Mouse (Mus musculus) CH12.LX (cell line): ENCODE results near the gene Irx5. TPM values are rescaled to one million over a fixed set of nuclear protein-coding genes. Genes with fewer than 3 reads are reported as not detected.

Source experiments
- DNase-seq: peaks from one replicate; pipeline ENCODE4 v3.0.0-alpha.2; 2013; ENCODE audit errors: extremely low read depth
- H3K27ac ChIP-seq: 2 replicates; pipeline ENCODE4 v1.5.1; 2012; ENCODE audit warnings: low read depth, mild to moderate bottlenecking, control low read depth, moderate library complexity; ENCODE audit not compliant: insufficient read depth
- H3K27me3 ChIP-seq: replicated peaks from 2 replicates; pipeline ENCODE3; 2012; ENCODE audit warnings: inconsistent platforms
- H3K36me3 ChIP-seq, 2 experiments: replicated peaks in 1 of 2; 2 replicates each; pipeline versions ENCODE3 to v1.6.1; 2012; ENCODE audit warnings: inconsistent platforms in 1 of 2, low read length in 1 of 2, mild to moderate bottlenecking in 1 of 2, mixed read lengths in 1 of 2, moderate library complexity in 1 of 2; ENCODE audit not compliant: control insufficient read depth in 1 of 2, insufficient read depth in 1 of 2
- H3K4me1 ChIP-seq, 2 experiments: 2 replicates each; pipeline ENCODE4 v1.6.1; 2012; ENCODE audit warnings: inconsistent platforms in 1 of 2, moderate library complexity in 1 of 2; ENCODE audit not compliant: insufficient read depth in 2 of 2, control insufficient read depth in 1 of 2
- H3K4me2 ChIP-seq: 2 replicates; pipeline ENCODE4 v1.6.1; 2012; ENCODE audit warnings: low read depth, mild to moderate bottlenecking, control low read depth; ENCODE audit not compliant: poor library complexity, insufficient read depth, severe bottlenecking
- H3K4me3 ChIP-seq, 3 experiments: fragments of 150-350 bp in 1 of 3; sonication (generic) in 1 of 3; replicated peaks in 1 of 3; 2 replicates each; pipeline versions ENCODE3 to v1.5.1; 2011 to 2012; ENCODE audit warnings: low read depth in 2 of 3, low read length in 2 of 3, mild to moderate bottlenecking in 2 of 3, moderate library complexity in 2 of 3, control low read depth in 1 of 3, improper control_type of control experiment in 1 of 3, inconsistent platforms in 1 of 3, mixed read lengths in 1 of 3; ENCODE audit not compliant: poor library complexity in 1 of 3
- H3K79me2 ChIP-seq: replicated peaks from 2 replicates; pipeline ENCODE4 v1.6.1; 2012; ENCODE audit warnings: mild to moderate bottlenecking, moderate library complexity; ENCODE audit not compliant: control insufficient read depth, poor library complexity, insufficient read depth, severe bottlenecking; ENCODE audit errors: extremely low read depth
- H3K9ac ChIP-seq: 2 replicates; pipeline ENCODE4 v1.6.1; 2012; ENCODE audit warnings: low read depth, mild to moderate bottlenecking, control low read depth, moderate library complexity; ENCODE audit not compliant: insufficient read depth
- H3K9me3 ChIP-seq: replicated peaks from 2 replicates; pipeline ENCODE3; 2012; ENCODE audit warnings: low read length, inconsistent platforms, mixed read lengths
- BHLHE40 ChIP-seq: IDR thresholded peaks from 2 replicates; pipeline ENCODE4 v1.6.1; 2011; ENCODE audit warnings: mild to moderate bottlenecking, low read depth, low read length, improper control_type of control experiment
- CHD1 ChIP-seq: IDR thresholded peaks from 2 replicates; pipeline ENCODE4 v1.6.1; 2012; ENCODE audit warnings: low read depth, low read length, improper control_type of control experiment, inconsistent platforms
- CTCF ChIP-seq, 2 experiments: IDR thresholded peaks in 1 of 2; conservative IDR thresholded peaks in 1 of 2; 2 replicates each; pipeline ENCODE4 v1.5.1; 2011 to 2012; ENCODE audit warnings: low read depth in 2 of 2, low read length in 2 of 2, improper control_type of control experiment in 1 of 2, inconsistent platforms in 1 of 2, mild to moderate bottlenecking in 1 of 2, moderate library complexity in 1 of 2
- E2F4 ChIP-seq: IDR thresholded peaks from 2 replicates; pipeline ENCODE4 v1.6.1; 2011; ENCODE audit warnings: low read depth, low read length, improper control_type of control experiment; ENCODE audit not compliant: insufficient replicate concordance
- ELF1 ChIP-seq: IDR thresholded peaks from 2 replicates; pipeline ENCODE4 v1.6.1; 2014; ENCODE audit warnings: low read depth, mild to moderate bottlenecking, inconsistent platforms, low read length, improper control_type of control experiment
- EP300 ChIP-seq: IDR thresholded peaks from 2 replicates; pipeline ENCODE4 v1.6.1; 2011; ENCODE audit warnings: low read length, improper control_type of control experiment
- ETS1 ChIP-seq: conservative IDR thresholded peaks from 2 replicates; pipeline ENCODE4 v1.6.1; 2012; ENCODE audit warnings: low read depth, mild to moderate bottlenecking, inconsistent platforms, low read length, improper control_type of control experiment, moderate library complexity
- GABPA ChIP-seq: IDR thresholded peaks from 2 replicates; pipeline ENCODE4 v1.6.1; 2012; ENCODE audit warnings: low read depth, low read length, improper control_type of control experiment, inconsistent platforms; ENCODE audit not compliant: insufficient replicate concordance
- MAX ChIP-seq: IDR thresholded peaks from 2 replicates; pipeline ENCODE4 v1.6.1; 2011; ENCODE audit warnings: low read length, improper control_type of control experiment
- MAZ ChIP-seq: IDR thresholded peaks from 2 replicates; pipeline ENCODE4 v1.6.1; 2012; ENCODE audit warnings: low read depth, mild to moderate bottlenecking, inconsistent platforms, low read length, improper control_type of control experiment, moderate library complexity
- NELFE ChIP-seq: IDR thresholded peaks from 2 replicates; pipeline ENCODE4 v1.6.1; 2011; ENCODE audit warnings: low read depth, low read length, improper control_type of control experiment
- PAX5 ChIP-seq: IDR thresholded peaks from 2 replicates; pipeline ENCODE4 v1.6.1; 2012; ENCODE audit warnings: low read length, inconsistent platforms, mixed read lengths
- POLR2A ChIP-seq: IDR thresholded peaks from 2 replicates; pipeline ENCODE4 v1.6.1; 2011; ENCODE audit warnings: low read depth, mild to moderate bottlenecking, improper control_type of control experiment, low read length
- UBTF ChIP-seq: IDR thresholded peaks from 2 replicates; pipeline ENCODE4 v1.6.1; 2012; ENCODE audit warnings: low read depth, mild to moderate bottlenecking, inconsistent platforms, low read length, improper control_type of control experiment, moderate library complexity
- ZKSCAN1 ChIP-seq: IDR thresholded peaks from 2 replicates; pipeline ENCODE4 v1.6.1; 2012; ENCODE audit warnings: low read depth, inconsistent platforms, low read length, improper control_type of control experiment, borderline replicate concordance
- ZNF384 ChIP-seq: IDR thresholded peaks from 2 replicates; pipeline ENCODE4 v1.6.1; 2012; ENCODE audit warnings: low read depth, low read length, improper control_type of control experiment, inconsistent platforms
- dilution Hi-C: fragments of 300-500 bp; cut with MboI; formaldehyde crosslinking; loops from 2 replicates; pipeline ENCODE4 v1.14.3; 2020; ENCODE audit warnings: low sequenced_read_pairs; ENCODE audit not compliant: extremely low pct_unique_long_range_greater_than_20kb, extremely low pct_ligation_motif_present
- in situ Hi-C: fragments of 300-500 bp; cut with MboI; formaldehyde crosslinking; loops from 3 replicates; pipeline ENCODE4 v1.14.3; 2019; ENCODE audit warnings: low sequenced_read_pairs, low pct_ligation_motif_present, low pct_unique_long_range_greater_than_20kb, mixed read lengths
- polyA plus RNA-seq: library from polyadenylated mRNA; unstranded; fragments of >175 nt; gene quantifications from 2 replicates; pipeline ENCODE4 v1.2.1, GENCODE M21; 2012; ENCODE audit warnings: low read depth; ENCODE audit not compliant: insufficient read length
- total RNA-seq, 2 experiments: library from RNA; depleted of rRNA; stranded (reverse); fragments of 300-350 nt in 1 of 2; fragments of >200 nt in 1 of 2; gene quantifications; 2 replicates each; pipeline ENCODE4 v1.2.3; 2012 to 2014

The Irx5 gene
- total and polyA plus RNA-seq, 3 experiments = not detected

DNA sequence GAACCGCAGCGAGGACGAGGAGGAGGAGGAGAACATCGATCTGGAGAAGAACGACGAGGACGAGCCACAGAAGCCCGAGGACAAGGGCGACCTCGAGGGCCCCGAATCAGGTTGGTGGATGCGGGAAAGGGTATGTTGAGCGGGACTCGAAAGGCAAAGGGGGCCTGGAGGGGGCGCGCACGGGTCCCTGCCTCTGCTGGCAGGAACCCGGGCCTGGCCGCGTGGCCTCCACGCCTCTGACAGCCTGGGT, 2.3 kb downstream of the Irx5 start:
- Histone ChIP-seq H3K9ac (no peak overlapping the region), H3K4me2 (no peak overlapping the region), H3K79me2 (no peaks in the 10 kb centered on the region), H3K27me3 (no peaks in the 10 kb centered on the region), H3K36me3 (no peaks in the 10 kb centered on the region), H3K9me3 (peaks cover 85% of the 10 kb centered on the region), H3K27ac (no peak overlapping the region), H3K4me1 (no peaks in the 10 kb centered on the region), H3K4me3 (no peak overlapping the region)
- dilution Hi-C loops (no loop called here), in situ Hi-C loops (no loop called here)
- TF ChIP-seq E2F4 (no peak), UBTF (no peak), BHLHE40 (no peak)
- no peak for DNase-seq

DNA sequence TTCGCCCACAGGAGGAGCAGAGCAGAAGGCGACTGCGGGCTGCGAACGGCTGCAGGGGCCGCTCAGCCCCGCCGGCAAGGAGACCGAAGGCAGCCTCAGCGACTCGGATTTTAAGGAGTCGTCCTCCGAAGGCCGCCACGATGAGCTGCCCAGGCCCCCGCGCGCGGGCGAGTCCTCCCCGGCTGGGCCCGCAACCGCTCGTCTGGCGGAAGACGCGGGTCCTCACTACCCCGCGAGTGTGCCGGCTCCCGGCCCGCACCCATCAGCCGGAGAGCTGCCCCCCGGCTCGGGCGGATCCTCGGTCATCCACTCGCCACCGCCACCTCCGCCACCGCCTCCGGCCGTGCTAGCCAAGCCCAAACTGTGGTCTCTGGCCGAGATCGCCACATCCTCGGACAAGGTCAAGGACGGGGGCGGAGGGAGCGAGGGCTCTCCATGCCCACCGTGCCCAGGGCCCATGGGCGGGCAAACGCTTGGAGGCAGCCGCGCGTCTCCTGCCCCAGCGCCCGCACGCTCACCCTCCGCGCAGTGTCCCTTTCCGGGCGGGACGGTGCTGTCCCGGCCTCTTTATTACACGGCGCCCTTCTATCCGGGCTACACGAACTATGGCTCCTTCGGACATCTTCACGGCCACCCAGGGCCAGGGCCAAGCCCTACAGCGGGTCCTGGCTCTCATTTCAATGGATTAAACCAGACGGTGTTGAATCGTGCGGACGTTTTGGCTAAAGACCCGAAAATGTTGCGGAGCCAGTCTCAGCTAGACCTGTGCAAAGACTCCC, 2.8 kb downstream of the Irx5 start:
- peaks cover 87% of the 10 kb centered on the region for H3K9me3 ChIP-seq
- dilution Hi-C loops = no loop called here
- TF ChIP-seq ELF1 (no peak), CHD1 (no peak), E2F4 (no peak), POLR2A (no peak), MAX (no peak), EP300 (no peak), CTCF (conservative IDR thresholded peaks at IDR 0.05 in 1 of 2, IDR thresholded peaks at IDR 0.05 in 1 of 2; ENCODE audit: low read depth in 2 of 2, low read length in 2 of 2) (no peak), GABPA (no peak), BHLHE40 (no peak), PAX5 (no peak)
- H3K27ac ChIP-seq = no peak overlapping the region
- no peak overlapping the region for H3K4me3 ChIP-seq
- in situ Hi-C loops = no loop called here
- no peak for DNase-seq
- no peak overlapping the region for H3K4me2 ChIP-seq
- no peaks in the 10 kb centered on the region for H3K36me3 ChIP-seq
- H3K9ac ChIP-seq = no peak overlapping the region
- H3K4me1 ChIP-seq = no peaks in the 10 kb centered on the region
- no peaks in the 10 kb centered on the region for H3K27me3 ChIP-seq
- no peaks in the 10 kb centered on the region for H3K79me2 ChIP-seq

DNA sequence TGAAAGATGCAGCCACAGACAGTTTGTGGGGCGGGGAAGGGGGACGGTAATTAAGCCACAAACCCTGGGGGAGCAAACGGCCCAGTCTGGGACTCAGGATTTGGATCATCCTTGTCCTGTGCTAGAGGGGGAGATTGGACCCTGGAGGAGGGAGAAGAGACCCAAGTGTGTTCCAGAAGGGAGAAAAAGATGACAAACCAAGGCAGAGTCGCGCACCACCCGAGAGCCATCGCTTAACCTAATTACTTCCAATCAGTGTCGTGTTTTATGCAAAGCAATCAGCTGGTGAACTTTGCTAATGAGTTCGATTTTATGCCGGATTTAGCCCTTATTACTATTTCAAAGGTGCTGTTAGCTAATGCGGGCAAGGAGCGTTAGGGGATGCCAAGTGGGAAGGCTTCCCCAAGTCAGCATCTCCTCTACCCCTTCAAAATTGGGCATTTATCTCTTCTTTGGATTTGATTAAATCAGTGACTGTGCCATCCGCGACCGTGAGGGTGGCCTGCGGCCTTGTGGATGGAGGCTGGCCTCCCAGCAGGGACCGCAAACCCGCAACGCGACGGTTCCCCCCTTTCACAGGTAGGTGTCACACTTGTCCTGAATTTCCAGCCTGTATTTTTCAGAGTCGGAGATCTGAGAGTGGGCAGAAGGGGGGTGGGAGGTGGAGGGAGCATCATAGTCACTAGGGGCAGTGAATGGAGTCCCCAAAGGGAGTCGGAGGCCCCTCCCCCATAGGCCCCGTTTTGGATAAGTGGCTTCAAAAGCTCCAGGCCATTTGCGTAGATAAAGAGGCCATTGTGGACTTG, 4.3 kb downstream of the Irx5 start:
- TF ChIP-seq ETS1 (no peak), ZNF384 (no peak), NELFE (no peak), MAZ (no peak), ZKSCAN1 (no peak)
- Histone ChIP-seq H3K4me3 (no peak overlapping the region), H3K36me3 (no peaks in the 10 kb centered on the region), H3K27ac (no peak overlapping the region), H3K27me3 (no peaks in the 10 kb centered on the region), H3K4me2 (no peak overlapping the region), H3K4me1 (no peaks in the 10 kb centered on the region), H3K9ac (no peak overlapping the region), H3K79me2 (no peaks in the 10 kb centered on the region), H3K9me3 (peaks cover 88% of the 10 kb centered on the region)
- in situ Hi-C loops = no loop called here
- DNase-seq = no peak
- dilution Hi-C loops = no loop called here
